Mouse (Mus musculus) ES-E14 (cell line): ENCODE data around the gene Cyp2d22.

Experiments used
- CHD2 ChIP-seq: IDR thresholded peaks from 2 replicates; pipeline ENCODE4 v1.6.1; 2014; ENCODE audit warnings: mild to moderate bottlenecking, low read depth, low read length, inconsistent platforms
- ZC3H11A ChIP-seq: IDR thresholded peaks from 2 replicates; pipeline ENCODE4 v1.6.1; 2012; ENCODE audit warnings: low read depth, mild to moderate bottlenecking, inconsistent platforms, low read length, borderline replicate concordance

DNA sequence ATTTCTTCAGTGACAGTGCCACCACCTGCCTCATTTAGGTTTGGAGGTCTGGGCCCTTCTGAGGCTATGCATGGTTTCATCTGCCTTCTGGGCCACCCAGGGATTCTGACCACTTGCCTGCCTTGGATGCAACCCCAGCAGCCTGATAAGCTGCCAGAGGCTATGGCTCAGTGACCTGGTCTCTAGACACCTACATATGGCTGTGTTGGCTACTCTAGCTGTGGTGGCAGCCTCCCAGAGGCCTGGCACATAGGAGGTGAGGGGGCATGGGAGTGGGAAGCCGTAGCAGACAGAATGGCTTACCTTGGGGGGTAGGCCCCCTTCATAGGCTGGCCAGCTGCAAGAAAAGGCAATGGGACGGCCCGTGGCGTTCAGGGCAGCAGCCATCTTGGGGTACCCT lies 44.9 kb downstream of the Cyp2d22 start:
- no peak for TF ChIP-seq ZC3H11A
- no peak for TF ChIP-seq CHD2
